Mouse (Mus musculus) embryonic fibroblast, embryonic 13.5 days (primary cell): ENCODE data around the gene Lmcd1. TPM values are rescaled to one million over a fixed set of nuclear protein-coding genes. Genes with fewer than 3 reads are reported as not detected.
"Not testable (repeated sequence)": the region's sequence is repeated elsewhere in the genome, so short reads cannot be mapped to it uniquely, and the experiment has no call there.

ENCODE experiments used
- H3K27ac ChIP-seq: 2 replicates; pipeline ENCODE4 v1.5.1; 2012; ENCODE audit warnings: low read length, control low read depth, inconsistent platforms; ENCODE audit not compliant: insufficient read depth
- H3K4me1 ChIP-seq: 2 replicates; pipeline ENCODE4 v1.6.1; 2011; ENCODE audit warnings: low read length; ENCODE audit not compliant: control insufficient read depth, insufficient read depth
- H3K4me3 ChIP-seq: 2 replicates; pipeline ENCODE4 v1.5.1; 2011; ENCODE audit warnings: mild to moderate bottlenecking, control low read depth, low read length; ENCODE audit not compliant: insufficient read depth
- CTCF ChIP-seq: IDR thresholded peaks from 2 replicates; pipeline ENCODE4 v1.5.1; 2011; ENCODE audit warnings: mild to moderate bottlenecking, control low read depth, low read length, moderate library complexity, borderline replicate concordance; ENCODE audit not compliant: insufficient read depth
- POLR2A ChIP-seq: IDR thresholded peaks from 2 replicates; pipeline ENCODE4 v1.6.1; 2011; ENCODE audit warnings: low read depth, mild to moderate bottlenecking, control low read depth, low read length, moderate library complexity
- polyA plus RNA-seq: library from polyadenylated mRNA; stranded (reverse); fragments of >200 nt; gene quantifications from 2 replicates; pipeline ENCODE4 v1.2.4, GENCODE M21; 2011; ENCODE audit warnings: low read depth; ENCODE audit not compliant: missing spikeins, insufficient read length

Lmcd1 gene
- 4.1 and 10.2 TPM in 2 replicates for polyA plus RNA-seq

- Histone ChIP-seq H3K4me1 (peaks cover 2% of the 10 kb centered on the region), H3K4me3 (peak within 1 kb of the TSS; percentile 17), H3K27ac (no peak within 1 kb of the TSS)
- TF ChIP-seq POLR2A, result peak; percentile 70
- TF ChIP-seq CTCF, result no peak
These were observed at the start of gene Lmcd1 for GRCm38 (mm10) chr6:112273501-112274205. TSS of gene Lmcd1 (plus strand) at chr6:112273758.

DNA sequence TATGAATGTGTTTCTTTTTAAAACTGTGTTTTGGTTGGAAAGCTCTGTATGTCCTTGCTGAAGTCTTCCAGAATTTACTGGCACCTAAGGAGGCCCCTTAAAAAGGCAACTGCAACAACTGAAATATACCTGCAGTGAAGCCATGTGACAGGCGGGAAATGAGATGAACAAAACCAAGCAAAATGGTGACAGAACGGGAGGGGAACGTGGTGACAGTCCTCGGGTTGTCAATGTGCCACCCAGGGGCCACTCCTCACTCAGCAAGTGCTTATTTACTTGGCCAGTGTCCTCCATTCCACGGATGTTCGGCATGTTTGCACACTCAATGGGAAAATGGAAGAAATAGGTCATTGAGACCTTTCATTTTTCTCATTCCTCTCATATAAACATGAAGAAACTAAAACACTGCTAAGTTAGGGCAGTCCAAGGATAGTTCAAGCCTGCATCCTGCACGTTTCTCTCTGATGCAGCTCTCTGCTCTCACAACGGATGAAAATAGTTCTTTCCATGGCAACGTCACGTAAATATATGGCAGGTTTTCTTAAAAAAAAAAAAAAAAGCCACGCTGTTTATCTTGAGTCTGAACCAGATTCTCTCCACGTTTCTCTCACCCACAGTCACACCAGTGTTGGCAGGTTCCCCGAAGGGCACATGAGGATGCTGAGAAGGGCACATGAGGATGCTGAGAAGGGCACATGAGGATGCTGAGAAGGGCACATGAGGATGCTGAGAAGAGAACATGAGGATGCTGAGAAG is 49.5 kb upstream of the Lmcd1 start:
- Histone ChIP-seq H3K4me3 (no peak overlapping the region), H3K27ac (no peak overlapping the region), H3K4me1 (peaks cover 2% of the 10 kb centered on the region; the same call in 1 of the 2 replicates)
- no peak for TF ChIP-seq POLR2A
- TF ChIP-seq CTCF, result no peak

DNA sequence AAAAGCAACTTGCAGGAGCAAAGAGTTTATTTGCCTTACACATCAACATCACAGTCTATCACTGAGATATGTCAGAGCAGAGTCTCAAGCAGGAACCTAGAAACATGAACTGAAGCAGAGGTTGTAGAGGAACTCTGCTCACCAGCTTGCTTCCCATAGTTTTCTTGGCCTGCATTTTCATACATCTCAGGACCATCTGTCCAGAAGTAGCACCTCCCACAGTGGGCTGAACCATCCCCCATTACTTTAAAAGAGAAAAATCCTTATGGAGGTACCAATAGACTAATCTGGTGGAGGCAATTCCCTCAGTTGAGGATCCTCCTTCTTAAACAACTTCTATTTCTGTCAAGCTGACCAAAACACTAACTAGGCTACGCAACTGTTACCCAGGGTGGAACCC is 36.8 kb upstream of the Lmcd1 start:
- H3K27ac ChIP-seq, result no peak overlapping the region
- H3K4me3 ChIP-seq, result no peak overlapping the region
- H3K4me1 ChIP-seq, result no peaks in the 10 kb centered on the region
- TF ChIP-seq POLR2A, result no peak
- TF ChIP-seq CTCF, result no peak

DNA sequence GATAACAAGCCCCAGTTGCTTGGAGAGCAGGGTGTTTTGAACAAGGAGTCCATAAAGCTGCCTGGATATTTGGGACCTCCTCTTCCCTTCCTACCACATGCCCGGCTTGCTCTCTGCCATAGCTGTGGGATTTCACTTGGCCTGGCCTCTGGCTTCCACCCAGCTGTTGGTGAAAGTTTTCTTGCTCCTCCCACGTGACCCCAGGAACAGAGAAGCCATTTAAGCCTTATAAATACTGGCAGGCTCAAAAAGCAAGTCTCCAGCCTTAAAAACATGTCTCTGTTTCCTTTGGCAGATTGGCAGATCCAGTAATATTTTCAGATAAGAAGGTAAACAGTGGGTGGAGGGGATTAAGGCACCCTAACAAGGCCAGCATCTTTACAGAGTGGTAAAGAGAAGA is 31.3 kb upstream of the Lmcd1 start:
- TF ChIP-seq POLR2A (no peak), CTCF (no peak)

GRCm38 (mm10) chr6:112245639-112246038 is 27.9 kb upstream of the Lmcd1 start:
- H3K27ac ChIP-seq, result 0 out of 2 replicates have a peak overlapping the region, but pooled peaks have one; percentile 15

More for the DNA sequence above, 31.3 kb upstream of the Lmcd1 start:
- H3K27ac ChIP-seq, result no peak overlapping the region
- H3K4me1 ChIP-seq, result no peaks in the 10 kb centered on the region
- H3K4me3 ChIP-seq, result no peak overlapping the region

DNA sequence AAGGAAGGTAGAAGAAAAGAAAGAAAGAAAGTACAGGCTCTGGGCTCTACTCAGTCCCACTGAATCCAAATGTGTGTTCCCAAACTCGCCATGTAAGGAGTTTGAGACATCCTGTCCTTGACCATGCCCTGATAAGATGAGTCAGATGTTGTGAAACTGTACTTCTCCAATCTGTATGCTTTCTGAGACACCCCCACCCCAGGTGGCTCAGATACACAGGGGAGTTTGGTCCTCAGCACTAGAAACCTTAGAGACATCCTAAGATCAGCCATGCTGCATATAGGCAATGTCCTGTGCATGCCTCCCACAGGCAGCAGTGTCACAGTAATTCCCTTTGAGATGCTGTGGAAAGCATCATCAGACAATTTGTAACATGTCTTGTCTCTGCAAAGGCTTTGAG is 26.9 kb upstream of the Lmcd1 start:
- Histone ChIP-seq H3K27ac (no peak overlapping the region), H3K4me1 (no peaks in the 10 kb centered on the region)
- TF ChIP-seq CTCF (no peak), POLR2A (no peak)

More at GRCm38 (mm10) chr6:112245639-112246038, 27.9 kb upstream of the Lmcd1 start:
- H3K4me3 ChIP-seq, result no peak overlapping the region
- no peaks in the 10 kb centered on the region for H3K4me1 ChIP-seq
- no peak for TF ChIP-seq CTCF
- TF ChIP-seq POLR2A, result no peak

GRCm38 (mm10) chr6:112253943-112254342 is 19.6 kb upstream of the Lmcd1 start:
- H3K4me3 ChIP-seq, H3K27ac ChIP-seq: not testable (repeated sequence)

More for the DNA sequence above, 26.9 kb upstream of the Lmcd1 start:
- no peak overlapping the region for H3K4me3 ChIP-seq

GRCm38 (mm10) chr6:112254967-112255366 is 18.6 kb upstream of the Lmcd1 start:
- Histone ChIP-seq H3K4me3 (no peak overlapping the region), H3K27ac (no peak overlapping the region), H3K4me1 (no peaks in the 10 kb centered on the region)
- TF ChIP-seq POLR2A, result no peak
- TF ChIP-seq CTCF, result no peak

More at GRCm38 (mm10) chr6:112253943-112254342, 19.6 kb upstream of the Lmcd1 start:
- H3K4me1 ChIP-seq, result not testable (repeated sequence)

- no peak overlapping the region for H3K4me3 ChIP-seq
- TF ChIP-seq CTCF (no peak), POLR2A (no peak)
- no peak overlapping the region for H3K27ac ChIP-seq
- no peaks in the 10 kb centered on the region for H3K4me1 ChIP-seq
These were observed 18.0 kb upstream of the Lmcd1 start for GRCm38 (mm10) chr6:112255388-112256225.
